Mouse (Mus musculus) forebrain, postnatal 0 days (tissue): Measurements from ENCODE around the gene Traf3ip2. TPM values are rescaled to one million over a fixed set of nuclear protein-coding genes. Genes with fewer than 3 reads are reported as not detected.

Experiments used
- ATAC-seq: fragments of 200-750 bp; cut with Nextera tagmentation; 2 replicates; pipeline ENCODE4 v1.8.0; 2017; ENCODE audit warnings: mild to moderate bottlenecking, moderate library complexity
- DNase-seq: peaks from one replicate; pipeline ENCODE4 v3.0.0-alpha.2; 2015
- H3K27ac ChIP-seq: fragments of 300-500 bp; sonication (generic); 2 replicates; pipeline ENCODE4 v1.5.1; 2014; ENCODE audit warnings: low read depth, mild to moderate bottlenecking, antibody characterized with exemption, low read length, moderate library complexity, mixed read lengths
- H3K27me3 ChIP-seq: fragments of 300-500 bp; sonication (generic); 2 replicates; pipeline ENCODE4 v1.6.1; 2014; ENCODE audit warnings: mild to moderate bottlenecking, low read length, mixed read lengths; ENCODE audit not compliant: insufficient read depth
- H3K36me3 ChIP-seq: fragments of 300-500 bp; sonication (generic); 2 replicates; pipeline ENCODE4 v1.6.1; 2014; ENCODE audit warnings: mild to moderate bottlenecking, moderate library complexity; ENCODE audit not compliant: insufficient read depth
- H3K4me1 ChIP-seq: fragments of 300-500 bp; sonication (generic); 2 replicates; pipeline ENCODE4 v1.6.1; 2014; ENCODE audit warnings: antibody characterized with exemption; ENCODE audit not compliant: insufficient read depth
- H3K4me2 ChIP-seq: fragments of 300-500 bp; sonication (generic); 2 replicates; pipeline ENCODE4 v1.6.1; 2014; ENCODE audit warnings: low read depth, mild to moderate bottlenecking, moderate library complexity
- H3K4me3 ChIP-seq: fragments of 300-500 bp; sonication (generic); 2 replicates; pipeline ENCODE4 v1.5.1; 2014; ENCODE audit warnings: low read depth, low read length, mixed read lengths
- H3K9ac ChIP-seq: fragments of 300-500 bp; sonication (generic); 2 replicates; pipeline ENCODE4 v1.6.1; 2014; ENCODE audit warnings: mild to moderate bottlenecking
- H3K9me3 ChIP-seq: fragments of 300-500 bp; sonication (generic); 2 replicates; pipeline ENCODE4 v1.6.1; 2016; ENCODE audit warnings: low read length
- CTCF ChIP-seq: sonication (generic); IDR thresholded peaks from 2 replicates; pipeline ENCODE4 v1.5.1; 2016; ENCODE audit warnings: antibody characterized with exemption, control low read depth, low read depth
- WGBS: fragments of 180-500 bp; shearing (Covaris S2); extraction: QIAGEN DNeasy Blood & Tissue Kit; methylation state at CpG from one replicate; pipeline ENCODE4 v1.1.7; 2014; 5-methylcytosine and 5-hydroxymethylcytosine counted together
- polyA plus RNA-seq: library from polyadenylated mRNA; unstranded; fragments of >200 nt; fragmentation: Nextera tagmentation; extraction: Ambion mirVana; gene quantifications from 2 replicates; pipeline ENCODE4 v1.2.1, GENCODE M21; 2015
- total RNA-seq: library from RNA; depleted of rRNA; stranded (reverse); fragments of >200 nt; gene quantifications from 2 replicates; pipeline ENCODE4 v1.2.3, GENCODE M21; 2014; rRNA removed

Gene Traf3ip2
- 0.24 and 0.77 TPM in 2 replicates for total RNA-seq
- polyA plus RNA-seq, result 4.8 and 6.0 TPM in 2 replicates

- ATAC-seq, result no peak
- Histone ChIP-seq H3K27me3 (no peaks in the 10 kb centered on the region), H3K27ac (0 out of 2 replicates have a peak within 1 kb of the TSS, but pooled peaks have one; percentile 35), H3K9ac (no peak within 1 kb of the TSS), H3K4me1 (no peaks in the 10 kb centered on the region), H3K4me2 (peak within 1 kb of the TSS; percentile 13; the same call in 1 of the 2 replicates), H3K36me3 (no peaks in the 10 kb centered on the region), H3K4me3 (no peak within 1 kb of the TSS), H3K9me3 (no peaks in the 10 kb centered on the region)
- no peak for TF ChIP-seq CTCF
- no peak for DNase-seq
- WGBS, result 55% methylated on average over 4 of the region's 4 CpGs
Measured at GRCm38 (mm10) chr10:39612633-39612988, at the start of gene Traf3ip2. Traf3ip2 (plus strand) TSS chr10:39612934.

DNA sequence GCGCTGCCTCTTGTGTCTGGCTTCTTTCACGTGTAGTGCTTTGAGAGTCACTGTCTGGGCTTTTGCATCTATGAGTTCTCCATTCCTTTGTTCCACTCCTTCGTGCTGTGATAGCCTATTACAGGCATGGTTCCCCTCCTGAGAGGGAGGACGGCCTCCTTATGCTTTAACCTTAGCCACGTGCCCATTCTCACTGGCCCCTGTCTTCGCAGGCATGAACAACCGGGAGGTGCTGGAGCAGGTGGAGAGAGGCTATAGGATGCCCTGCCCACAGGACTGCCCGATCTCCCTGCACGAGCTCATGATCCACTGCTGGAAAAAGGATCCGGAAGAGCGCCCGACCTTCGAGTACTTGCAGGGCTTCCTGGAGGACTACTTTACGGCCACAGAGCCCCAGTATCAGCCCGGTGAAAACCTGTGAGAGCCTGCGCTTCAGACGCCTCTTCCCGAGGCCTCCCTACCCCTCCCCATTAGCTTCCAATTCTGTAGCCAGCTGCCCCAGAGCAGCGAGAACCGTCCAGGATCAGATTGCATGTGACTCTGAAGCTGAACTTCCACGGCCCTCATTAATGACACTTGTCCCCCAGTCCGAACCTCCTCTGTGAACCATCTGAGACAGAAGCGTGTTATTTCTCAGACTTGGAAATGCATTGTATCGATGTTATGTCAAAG is 49.0 kb upstream of the Traf3ip2 start:
- Histone ChIP-seq H3K4me2 (no peak overlapping the region), H3K27me3 (no peaks in the 10 kb centered on the region), H3K4me1 (no peaks in the 10 kb centered on the region), H3K36me3 (peaks cover 26% of the 10 kb centered on the region), H3K9me3 (no peaks in the 10 kb centered on the region), H3K4me3 (no peak overlapping the region), H3K9ac (no peak overlapping the region), H3K27ac (peak overlapping the region; percentile 3; the same call in 1 of the 2 replicates)
- no peak for TF ChIP-seq CTCF
- ATAC-seq (peak; percentile 12; the same call in 1 of the 2 replicates), DNase-seq (no peak)
- WGBS, result 56% methylated on average over 24 of the region's 24 CpGs

- 85% methylated on average over 12 of the region's 12 CpGs for WGBS
- no peak for TF ChIP-seq CTCF
- Histone ChIP-seq H3K9me3 (no peaks in the 10 kb centered on the region), H3K27ac (no peak overlapping the region), H3K9ac (no peak overlapping the region), H3K4me1 (peaks cover 14% of the 10 kb centered on the region), H3K4me3 (no peak overlapping the region), H3K27me3 (no peaks in the 10 kb centered on the region), H3K36me3 (peaks cover 19% of the 10 kb centered on the region), H3K4me2 (no peak overlapping the region)
- ATAC-seq (no peak), DNase-seq (no peak)
Measured at GRCm38 (mm10) chr10:39566901-39567300, 45.8 kb upstream of the Traf3ip2 start.

DNA sequence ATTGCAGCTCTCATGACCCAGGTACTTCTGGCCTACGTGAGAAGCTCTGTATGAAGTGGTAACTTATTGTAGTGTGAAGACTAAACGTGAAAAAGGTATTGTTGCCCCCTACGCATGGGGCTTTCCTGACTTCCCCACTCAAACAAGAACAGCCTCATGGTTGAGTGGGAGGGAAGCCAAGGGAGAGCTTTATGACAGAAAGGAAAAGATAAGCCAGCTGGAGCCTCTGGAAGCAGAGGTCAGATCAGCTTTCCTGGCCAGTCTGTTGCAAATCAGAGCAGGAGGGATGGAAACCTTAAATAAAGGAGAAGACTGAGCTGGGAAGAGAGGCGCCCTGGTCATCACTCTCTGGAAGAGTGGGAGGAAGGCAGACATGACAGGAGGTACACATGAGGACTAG is 43.7 kb upstream of the Traf3ip2 start:
- DNase-seq, result no peak
- no peaks in the 10 kb centered on the region for H3K9me3 ChIP-seq
- 90% methylated on average over 4 of the region's 4 CpGs for WGBS
- H3K27ac ChIP-seq, result no peak overlapping the region
- no peak for ATAC-seq
- H3K4me2 ChIP-seq, result no peak overlapping the region
- no peak overlapping the region for H3K4me3 ChIP-seq
- H3K36me3 ChIP-seq, result peaks cover 12% of the 10 kb centered on the region
- no peak overlapping the region for H3K9ac ChIP-seq
- no peaks in the 10 kb centered on the region for H3K27me3 ChIP-seq
- peaks cover 25% of the 10 kb centered on the region for H3K4me1 ChIP-seq
- no peak for TF ChIP-seq CTCF

DNA sequence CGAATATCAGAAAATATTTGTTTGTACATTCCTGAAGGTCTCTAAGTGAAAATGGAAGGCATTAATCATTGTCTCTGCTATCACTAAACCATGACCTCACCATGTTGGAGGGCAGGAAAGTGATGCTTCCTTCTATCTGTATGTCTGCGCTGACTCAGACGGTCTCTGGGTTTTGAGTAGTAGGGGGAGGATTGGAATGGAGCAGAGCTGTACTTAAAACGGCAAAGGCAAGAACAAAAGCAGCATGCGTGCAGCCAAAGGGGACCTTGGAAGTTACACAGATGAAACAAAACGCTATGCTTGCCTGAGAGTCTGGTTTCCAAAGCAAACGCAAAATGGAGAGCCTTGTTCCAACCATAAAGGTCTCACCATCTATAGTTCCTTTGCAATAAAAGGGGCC is 41.7 kb upstream of the Traf3ip2 start:
- TF ChIP-seq CTCF, result no peak
- no peaks in the 10 kb centered on the region for H3K9me3 ChIP-seq
- H3K36me3 ChIP-seq, result peaks cover 8% of the 10 kb centered on the region
- H3K4me3 ChIP-seq, result no peak overlapping the region
- peaks cover 25% of the 10 kb centered on the region for H3K4me1 ChIP-seq
- H3K27me3 ChIP-seq, result no peaks in the 10 kb centered on the region
- H3K9ac ChIP-seq, result 0 out of 2 replicates have a peak overlapping the region, but pooled peaks have one; percentile 11
- ATAC-seq, result peak; percentile 58
- peak; percentile 65 for DNase-seq
- WGBS, result 25% methylated on average over 7 of the region's 7 CpGs
- H3K27ac ChIP-seq, result peak overlapping the region; percentile 77
- H3K4me2 ChIP-seq, result no peak overlapping the region

DNA sequence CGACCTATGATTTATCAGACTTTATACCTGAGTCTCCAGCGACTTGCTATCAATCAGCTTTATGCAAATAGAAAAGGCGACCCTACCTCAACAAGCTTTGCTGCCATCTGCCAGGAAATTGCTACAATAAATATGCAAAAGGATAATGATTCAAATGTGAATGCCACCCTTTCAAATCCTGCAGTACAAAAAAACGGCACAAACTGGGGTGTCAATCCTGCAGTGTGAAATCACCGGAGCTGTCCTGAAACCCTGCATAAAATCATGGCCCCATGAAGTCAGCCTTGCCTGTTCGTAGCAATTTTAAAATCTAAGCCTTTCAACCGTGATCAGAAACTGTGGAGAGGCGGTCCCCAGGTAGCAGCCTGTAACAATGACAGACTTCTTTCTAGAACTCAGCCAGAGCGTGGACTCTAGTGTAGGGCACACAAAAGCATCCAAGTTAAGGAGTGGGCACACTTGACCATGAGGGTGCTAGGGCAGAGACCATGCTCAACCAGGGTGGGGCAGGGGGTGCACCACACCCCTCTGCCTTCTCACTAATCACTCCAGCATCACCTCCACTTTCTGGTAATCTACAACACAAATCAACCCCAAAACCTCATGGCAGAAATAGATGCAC is 40.6 kb upstream of the Traf3ip2 start:
- H3K4me2 ChIP-seq, result no peak overlapping the region
- H3K9ac ChIP-seq, result peak overlapping the region; percentile 18; the same call in 1 of the 2 replicates
- ATAC-seq (peak; percentile 19; the same call in 1 of the 2 replicates), DNase-seq (peak; percentile 48)
- peak overlapping the region; percentile 77 for H3K27ac ChIP-seq
- no peak overlapping the region for H3K4me3 ChIP-seq
- no peak for TF ChIP-seq CTCF
- H3K36me3 ChIP-seq, result peaks cover 1% of the 10 kb centered on the region
- 21% methylated on average over 9 of the region's 9 CpGs for WGBS
- H3K4me1 ChIP-seq, result peaks cover 25% of the 10 kb centered on the region
- H3K9me3 ChIP-seq, result no peaks in the 10 kb centered on the region
- no peaks in the 10 kb centered on the region for H3K27me3 ChIP-seq

DNA sequence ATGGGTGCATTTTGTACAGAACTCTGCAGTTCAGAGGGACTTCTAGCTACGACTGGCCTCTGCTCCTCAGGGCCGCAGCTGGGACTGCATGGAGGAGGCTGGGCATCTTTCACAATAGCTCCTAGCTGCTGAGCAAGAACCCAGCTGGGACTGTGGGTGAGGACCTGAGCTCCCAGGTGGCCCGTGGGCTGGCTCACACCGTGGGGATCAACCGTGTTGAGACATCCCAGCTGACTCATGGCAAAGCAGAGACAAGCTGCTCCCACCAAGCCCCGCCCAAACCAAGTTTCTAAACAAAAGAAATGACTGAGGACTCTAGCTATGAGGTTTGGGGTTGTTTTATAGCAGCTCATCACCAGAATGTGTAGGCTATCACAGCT is 40.1 kb upstream of the Traf3ip2 start:
- H3K27me3 ChIP-seq, result no peaks in the 10 kb centered on the region
- ATAC-seq, result peak; percentile 30
- no peak for TF ChIP-seq CTCF
- H3K4me1 ChIP-seq, result peaks cover 25% of the 10 kb centered on the region
- no peak overlapping the region for H3K4me3 ChIP-seq
- no peak for DNase-seq
- no peaks in the 10 kb centered on the region for H3K36me3 ChIP-seq
- no peaks in the 10 kb centered on the region for H3K9me3 ChIP-seq
- WGBS, result 38% methylated on average over 6 of the region's 6 CpGs
- peak overlapping the region; percentile 18; the same call in 1 of the 2 replicates for H3K9ac ChIP-seq
- no peak overlapping the region for H3K4me2 ChIP-seq
- peak overlapping the region; percentile 77 for H3K27ac ChIP-seq
